Mouse (Mus musculus) inflammation-experienced regulatory T-cells, adult 6 months (primary cell): ENCODE data around the gene B3gnt3. TPM values are rescaled to one million over a fixed set of nuclear protein-coding genes. Genes with fewer than 3 reads are reported as not detected.
A peak's percentile ranks its signal among the peaks of the same experiment; 100 is the strongest.
"Not testable (repeated sequence)": the region's sequence is repeated elsewhere in the genome, so short reads cannot be mapped to it uniquely, and the experiment has no call there.

ENCODE experiments used
- ATAC-seq: one replicate; pipeline ENCODE4 v1.8.0; 2017
- polyA plus RNA-seq, 3 experiments: library from polyadenylated mRNA; unstranded; fragments of 100-300 nt; shearing (Covaris generic); gene quantifications; one replicate each; pipeline ENCODE4 v1.2.1; 2017

B3gnt3 gene
- 1 to 10 TPM; 2.8 to 5.6 (median 4.3) TPM for polyA plus RNA-seq

GRCm38 (mm10) chr8:71701414-71702086 is at the start of gene B3gnt3:
B3gnt3 (minus strand) TSS chr8:71701789.
- ATAC-seq = peak; percentile 67

DNA sequence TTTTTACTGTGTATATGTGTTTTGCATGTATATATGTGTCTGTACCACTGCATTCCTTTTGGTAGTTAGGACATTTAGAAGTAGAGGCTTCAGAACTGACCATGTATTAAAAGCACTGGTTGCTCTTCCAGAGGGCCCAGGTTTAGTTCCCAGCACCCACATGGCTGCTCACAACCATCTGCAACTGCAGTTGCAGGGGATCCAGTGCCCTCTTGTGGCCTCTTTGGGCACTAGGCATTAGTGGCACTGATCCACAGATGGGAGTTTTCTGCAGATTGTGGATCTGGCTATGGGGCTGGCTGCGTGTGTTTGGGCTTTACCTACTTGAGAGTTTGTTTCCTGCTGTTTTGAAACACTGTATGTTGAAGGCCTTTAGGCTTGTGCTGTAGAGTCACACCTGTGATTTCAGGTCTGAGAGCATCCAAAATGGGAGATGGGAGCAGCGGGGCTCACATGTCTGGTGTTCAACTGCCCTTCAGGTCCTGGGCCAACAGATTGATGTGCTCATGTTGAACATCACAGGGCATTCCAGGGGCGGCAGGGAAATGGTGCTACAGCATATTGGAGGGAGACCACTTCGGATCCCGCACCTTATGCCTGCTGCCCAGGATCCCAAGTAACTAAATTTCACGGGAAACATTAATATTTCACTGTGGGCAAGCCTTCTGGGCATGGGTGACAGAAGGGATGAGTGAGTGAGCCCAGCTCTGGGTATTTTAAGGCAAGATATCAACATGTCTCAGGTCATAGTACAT is 47.9 kb upstream of the B3gnt3 start:
- ATAC-seq = not testable (repeated sequence)

DNA sequence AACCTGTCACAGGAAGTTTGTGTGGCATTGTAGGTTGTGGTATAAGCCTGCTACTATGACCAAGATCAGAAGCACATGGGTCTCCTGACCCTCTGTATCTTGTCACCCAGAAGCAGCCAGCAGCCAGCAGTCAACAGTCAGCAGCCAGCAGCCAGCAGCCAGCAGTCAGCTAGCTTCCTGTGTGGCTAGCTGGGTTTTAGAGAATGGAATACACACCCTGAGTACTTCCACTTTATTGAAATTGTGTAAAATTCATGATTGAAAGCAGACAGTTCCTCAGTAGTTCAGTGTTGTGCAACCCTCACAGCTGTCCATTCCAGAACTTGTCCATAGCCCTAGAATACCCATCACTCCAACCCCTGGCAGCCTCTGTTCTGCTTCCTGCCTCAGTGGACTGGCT is 45.5 kb upstream of the B3gnt3 start:
- ATAC-seq = not testable (repeated sequence)

GRCm38 (mm10) chr8:71745322-71745721 is 43.7 kb upstream of the B3gnt3 start:
- no peak for ATAC-seq

GRCm38 (mm10) chr8:71742783-71743182 is 41.2 kb upstream of the B3gnt3 start:
- no peak for ATAC-seq

GRCm38 (mm10) chr8:71741687-71742114 is 40.1 kb upstream of the B3gnt3 start:
- ATAC-seq = no peak

GRCm38 (mm10) chr8:71741226-71741625 is 39.6 kb upstream of the B3gnt3 start:
- ATAC-seq = no peak

- ATAC-seq = not testable (repeated sequence)
Measured at GRCm38 (mm10) chr8:71738316-71738715, 36.7 kb upstream of the B3gnt3 start.

GRCm38 (mm10) chr8:71731652-71732230 is 30.2 kb upstream of the B3gnt3 start:
- peak; percentile 50 for ATAC-seq

DNA sequence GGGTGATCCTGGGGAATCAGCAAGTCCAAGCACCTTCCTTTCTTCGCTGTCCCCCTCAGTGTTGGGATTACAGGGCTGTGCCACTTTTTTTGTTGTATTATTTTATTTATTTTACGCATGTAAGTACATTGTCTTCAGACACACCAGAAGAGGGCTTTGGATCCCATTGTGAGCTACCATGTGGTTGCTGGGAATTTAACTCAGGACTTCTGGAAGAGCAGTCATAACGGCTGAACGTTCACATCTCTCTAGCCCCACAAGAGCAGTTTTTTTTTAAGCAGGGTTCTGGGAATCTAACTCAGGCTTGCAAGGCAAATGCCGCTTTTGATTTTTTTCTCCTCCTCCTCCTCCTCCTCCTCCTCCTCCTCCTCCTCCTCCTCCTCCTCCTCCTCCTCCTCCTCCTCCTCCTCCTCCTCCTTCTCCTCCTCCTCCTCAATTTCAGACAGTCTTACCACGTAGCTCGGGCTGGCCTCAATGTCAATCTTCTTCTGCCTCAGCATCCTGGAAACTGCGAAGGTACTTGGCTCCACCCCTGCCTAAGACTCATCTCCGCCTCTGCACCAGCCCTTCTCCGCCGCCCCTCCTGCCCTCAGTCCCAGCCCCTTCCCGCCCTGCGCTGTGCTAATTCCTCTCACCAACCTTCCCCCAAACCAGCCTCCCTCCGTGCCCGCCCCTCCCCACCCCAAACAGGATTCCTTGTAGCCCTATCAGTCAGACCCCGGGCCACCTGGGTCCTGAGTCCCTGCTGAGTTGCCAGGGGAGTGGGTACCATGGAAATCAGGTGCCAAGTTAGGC is 27.4 kb upstream of the B3gnt3 start:
- peak; percentile 76 for ATAC-seq

GRCm38 (mm10) chr8:71728240-71728785 is 26.7 kb upstream of the B3gnt3 start:
- ATAC-seq = no peak

- peak; percentile 68 for ATAC-seq
Measured at GRCm38 (mm10) chr8:71725122-71725924, 23.7 kb upstream of the B3gnt3 start, which contains the start of gene Fcho1. Fcho1 (minus strand) TSS chr8:71725716.

GRCm38 (mm10) chr8:71724389-71724788 is 22.8 kb upstream of the B3gnt3 start:
- ATAC-seq = no peak

DNA sequence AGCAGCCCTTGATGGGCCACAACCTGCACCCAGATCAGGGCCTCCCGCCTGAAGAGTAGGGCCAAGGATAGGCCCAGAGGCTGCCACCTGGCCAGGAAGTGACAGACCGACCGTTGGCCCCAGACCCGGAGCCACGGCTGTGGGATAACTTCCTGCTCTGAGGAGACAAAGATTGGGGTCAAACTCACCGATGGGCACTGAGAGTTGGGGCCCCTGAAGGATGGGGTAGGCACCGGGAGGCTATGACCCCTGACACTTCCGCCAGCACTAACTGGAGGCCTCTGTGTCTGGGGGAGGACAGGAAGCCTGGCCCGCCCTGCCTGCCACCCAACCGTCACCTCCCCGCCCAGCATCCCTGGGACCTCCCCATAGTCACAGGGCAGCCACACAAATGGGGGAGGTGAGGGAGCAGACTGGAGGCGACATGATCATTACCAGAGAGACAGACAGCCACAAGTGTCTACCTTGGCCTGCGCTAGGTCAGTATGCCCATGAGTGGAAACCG is 21.5 kb upstream of the B3gnt3 start:
- ATAC-seq = peak; percentile 88

GRCm38 (mm10) chr8:71719928-71720457 is 18.4 kb upstream of the B3gnt3 start:
- ATAC-seq = no peak

- ATAC-seq = no peak
Measured at GRCm38 (mm10) chr8:71719218-71719617, 17.6 kb upstream of the B3gnt3 start.

DNA sequence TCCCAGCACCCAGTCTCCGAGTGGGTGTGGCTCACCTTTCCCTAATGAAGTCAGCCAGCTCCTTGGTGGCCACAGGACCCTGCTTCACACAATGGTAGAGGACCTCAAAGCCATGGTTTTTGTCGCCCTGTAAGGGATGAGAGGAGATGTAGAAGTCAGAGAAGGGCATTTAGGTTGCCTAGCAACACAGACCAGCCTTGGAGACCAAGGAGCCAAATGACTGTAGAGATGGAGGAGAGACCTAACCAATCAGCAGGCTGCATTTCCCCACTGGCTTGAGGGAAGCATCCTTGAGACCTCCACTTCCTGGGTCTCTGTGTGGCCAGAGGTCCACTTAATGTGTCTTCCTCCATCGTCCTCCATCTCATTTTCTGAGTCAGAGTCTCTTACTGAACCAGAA is 16.7 kb upstream of the B3gnt3 start:
- no peak for ATAC-seq

- no peak for ATAC-seq
Measured at GRCm38 (mm10) chr8:71717096-71717495, 15.5 kb upstream of the B3gnt3 start.

- no peak for ATAC-seq
Measured at GRCm38 (mm10) chr8:71716561-71717053, 15.0 kb upstream of the B3gnt3 start.

- no peak for ATAC-seq
Measured at GRCm38 (mm10) chr8:71715531-71715930, 13.9 kb upstream of the B3gnt3 start.

GRCm38 (mm10) chr8:71711574-71711973 is 10.0 kb upstream of the B3gnt3 start:
- no peak for ATAC-seq
